Mouse (Mus musculus) large intestine, adult 2 months (tissue): Measurements from ENCODE around the gene Thnsl2. TPM values are rescaled to one million over a fixed set of nuclear protein-coding genes. Genes with fewer than 3 reads are reported as not detected.
A peak's percentile ranks its signal among the peaks of the same experiment; 100 is the strongest.

Experiments used
- DNase-seq: peaks from one replicate; pipeline ENCODE4 v3.0.0-alpha.2; 2012; ENCODE audit warnings: low read depth, low spot score
- WGBS: fragments of 180-500 bp; shearing (Covaris S2); methylation state at CpG from one replicate; pipeline ENCODE4 v1.1.7; 2018; 5-methylcytosine and 5-hydroxymethylcytosine counted together
- polyA plus RNA-seq: library from polyadenylated mRNA; depleted of rRNA; stranded (reverse); fragments of >200 nt; gene quantifications from 2 replicates; pipeline ENCODE4 v1.2.3, GENCODE M21; 2012; rRNA removed

Gene Thnsl2
- 18.5 and 25.5 TPM in 2 replicates for polyA plus RNA-seq

GRCm38 (mm10) chr6:71143894-71144455, at the start of gene Thnsl2:
Thnsl2 (minus strand) TSS chr6:71144439.
- WGBS, result under 1% methylated on average over 32 of the region's 32 CpGs
- DNase-seq, result no peak

- no peak for DNase-seq
- 84% methylated on average over 6 of the region's 6 CpGs for WGBS
Observed at GRCm38 (mm10) chr6:71193151-71193740, 49.0 kb upstream of the Thnsl2 start.

GRCm38 (mm10) chr6:71190501-71190900, 46.3 kb upstream of the Thnsl2 start:
- no peak for DNase-seq
- 47% methylated on average over 2 of the region's 2 CpGs for WGBS

GRCm38 (mm10) chr6:71189578-71189977, 45.3 kb upstream of the Thnsl2 start:
- no peak for DNase-seq
- WGBS, result 58% methylated on average over 1 of the region's 1 CpGs

GRCm38 (mm10) chr6:71184941-71185604, 40.8 kb upstream of the Thnsl2 start:
- peak; percentile 40 for DNase-seq
- 31% methylated on average over 7 of the region's 7 CpGs for WGBS

- no peak for DNase-seq
Observed at GRCm38 (mm10) chr6:71180596-71180995, 36.4 kb upstream of the Thnsl2 start.

GRCm38 (mm10) chr6:71172812-71173580, 28.8 kb upstream of the Thnsl2 start:
- DNase-seq, result no peak
- WGBS, result 71% methylated on average over 10 of the region's 10 CpGs

More at GRCm38 (mm10) chr6:71180596-71180995, 36.4 kb upstream of the Thnsl2 start:
- WGBS, result 80% methylated on average over 1 of the region's 1 CpGs

- 18% methylated on average over 6 of the region's 6 CpGs for WGBS
- no peak for DNase-seq
Observed at GRCm38 (mm10) chr6:71166551-71167169, 22.4 kb upstream of the Thnsl2 start.

GRCm38 (mm10) chr6:71164394-71164793, 20.2 kb upstream of the Thnsl2 start:
- 34% methylated on average over 6 of the region's 6 CpGs for WGBS
- no peak for DNase-seq

- 35% methylated on average over 4 of the region's 4 CpGs for WGBS
- DNase-seq, result no peak
Observed at GRCm38 (mm10) chr6:71162269-71162668, 18.0 kb upstream of the Thnsl2 start.

- no peak for DNase-seq
- 43% methylated on average over 7 of the region's 7 CpGs for WGBS
Observed at GRCm38 (mm10) chr6:71161290-71161689, 17.1 kb upstream of the Thnsl2 start.

- 61% methylated on average over 5 of the region's 5 CpGs for WGBS
- DNase-seq, result no peak
Observed at GRCm38 (mm10) chr6:71156674-71157326, 12.6 kb upstream of the Thnsl2 start.

- 89% methylated on average over 6 of the region's 6 CpGs for WGBS
- DNase-seq, result no peak
Observed at GRCm38 (mm10) chr6:71154861-71155260, 10.6 kb upstream of the Thnsl2 start.

- DNase-seq, result no peak
- 91% methylated on average over 4 of the region's 4 CpGs for WGBS
Observed at GRCm38 (mm10) chr6:71153486-71153885, 9.2 kb upstream of the Thnsl2 start.

- WGBS, result 76% methylated on average over 10 of the region's 10 CpGs
- no peak for DNase-seq
Observed at GRCm38 (mm10) chr6:71151098-71151497, 6.9 kb upstream of the Thnsl2 start.

GRCm38 (mm10) chr6:71149534-71149933, 5.3 kb upstream of the Thnsl2 start:
- DNase-seq, result no peak

GRCm38 (mm10) chr6:71148336-71148735, 4.1 kb upstream of the Thnsl2 start:
- DNase-seq, result no peak
- 55% methylated on average over 6 of the region's 6 CpGs for WGBS

More at GRCm38 (mm10) chr6:71149534-71149933, 5.3 kb upstream of the Thnsl2 start:
- 14% methylated on average over 5 of the region's 5 CpGs for WGBS

GRCm38 (mm10) chr6:71145288-71145989, 1.2 kb upstream of the Thnsl2 start:
- WGBS, result 36% methylated on average over 3 of the region's 3 CpGs
- DNase-seq, result no peak
